9 mouse cellular contexts compared by ENCODE assay signal in the genomic region with DNA sequence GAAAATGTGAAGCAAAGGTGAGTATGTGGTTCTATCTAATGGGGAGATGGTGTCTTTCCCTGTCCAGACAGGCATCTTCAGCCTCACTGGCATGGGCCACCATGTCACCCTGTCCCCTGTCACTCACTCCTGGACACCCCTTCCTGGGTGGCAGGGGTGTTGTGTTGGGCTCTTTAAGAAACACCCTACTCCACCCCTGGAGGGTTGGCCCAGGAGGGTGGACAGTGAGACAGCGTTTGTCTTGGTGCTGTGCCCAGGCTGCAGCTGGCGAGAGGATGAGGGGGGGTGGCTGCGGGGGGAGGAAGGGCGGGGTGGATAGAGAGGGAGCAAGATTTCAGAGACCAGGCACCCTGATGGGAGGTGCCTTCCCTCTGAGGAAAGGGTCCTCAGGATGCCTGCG. TPM values are rescaled to one million over a fixed set of nuclear protein-coding genes. Genes with fewer than 3 reads are reported as not detected.
A peak's percentile ranks its signal among the peaks of the same experiment; 100 is the strongest.
DNase-seq lines count a peak whose midpoint lies in the region; ATAC-seq lines count a peak whose summit lies in the region.
"Had no signal": no experiment of that assay in that cellular context is flagged by ENCODE, and none has a peak within 500 bp of the region (broad histone marks: within the 10 kb centered on the region; RNA-seq: fewer than 3 reads in every experiment).

No protein-coding gene starts in this region.

- ATAC-seq in heart, embryonic 15.5 days (replicated peaks; ENCODE audit: insufficient number of reproducible peaks, insufficient read depth, low FRiP score, low read depth) = no peak
- ATAC-seq in stomach, embryonic 16.5 days (ENCODE audit: insufficient read depth, low FRiP score) = no peak
- no peak for ATAC-seq in frontal cortex, adult (ENCODE audit: low TSS enrichment)

- peak overlapping the region; percentile 46 for H3K27ac ChIP-seq in heart, embryonic 15.5 days
- H3K27ac ChIP-seq in stomach, embryonic 16.5 days (ENCODE audit: low read length) = no peak overlapping the region
- H3K27ac ChIP-seq in forebrain, embryonic 10.5 days = no peak overlapping the region
- H3K27ac ChIP-seq: macrophage had no signal

- H3K27me3 ChIP-seq in heart, embryonic 15.5 days = peaks cover 3% of the 10 kb centered on the region
- no peaks in the 10 kb centered on the region for H3K27me3 ChIP-seq in stomach, embryonic 16.5 days (ENCODE audit: control insufficient read depth, insufficient read depth, low read length)
- peaks cover 82% of the 10 kb centered on the region for H3K27me3 ChIP-seq in forebrain, embryonic 10.5 days (ENCODE audit: poor library complexity, severe bottlenecking)

- peak; percentile 81 to 90 for DNase-seq in adrenal gland, adult (ENCODE audit: inconsistent age in 2 of 2, low spot score in 1 of 2)
- DNase-seq in adrenal gland, postnatal 4 days (ENCODE audit: low spot score in 2 of 2) = no peak
- DNase-seq in adrenal gland, postnatal 14 days = peak; percentile 90
- DNase-seq in kidney, postnatal 25 days = peak; percentile 85 to 93
- DNase-seq in forebrain, embryonic 10.5 days (ENCODE audit: extremely low spot score, low spot score) = no peak

- peak overlapping the region; percentile 91 for H3K4me2 ChIP-seq in heart, embryonic 15.5 days
- peak overlapping the region; percentile 16; the same call in 1 of the 2 replicates for H3K4me2 ChIP-seq in stomach, embryonic 16.5 days (ENCODE audit: low read depth, low read length)

- peaks cover 32% of the 10 kb centered on the region for H3K36me3 ChIP-seq in heart, embryonic 15.5 days
- no peaks in the 10 kb centered on the region for H3K36me3 ChIP-seq in stomach, embryonic 16.5 days (ENCODE audit: control insufficient read depth, insufficient read depth, low read length)
- peaks cover 3% of the 10 kb centered on the region; the same call in 1 of the 2 replicates for H3K36me3 ChIP-seq in forebrain, embryonic 10.5 days (replicated peaks)

- WGBS in heart, embryonic 15.5 days = 32% methylated on average over 5 of the region's 5 CpGs
- 31% methylated on average over 5 of the region's 5 CpGs for WGBS in stomach, embryonic 16.5 days
- 64% methylated on average over 5 of the region's 5 CpGs for WGBS in forebrain, embryonic 10.5 days

- H3K9me3 ChIP-seq in heart, embryonic 15.5 days (replicated peaks) = no peaks in the 10 kb centered on the region
- H3K9me3 ChIP-seq in stomach, embryonic 16.5 days (replicated peaks; ENCODE audit: control insufficient read depth, low read length) = no peaks in the 10 kb centered on the region
- no peaks in the 10 kb centered on the region for H3K9me3 ChIP-seq in forebrain, embryonic 10.5 days

- H3K4me1 ChIP-seq in heart, embryonic 15.5 days (replicated peaks) = peaks cover 89% of the 10 kb centered on the region
- peaks cover 75% of the 10 kb centered on the region for H3K4me1 ChIP-seq in stomach, embryonic 16.5 days (ENCODE audit: control insufficient read depth, insufficient read depth, low read length)
- H3K4me1 ChIP-seq in forebrain, embryonic 10.5 days = peaks cover 91% of the 10 kb centered on the region

- 0 out of 2 replicates have a peak overlapping the region, but pooled peaks have one; percentile 21 for H3K9ac ChIP-seq in heart, embryonic 15.5 days
- H3K9ac ChIP-seq in stomach, embryonic 16.5 days (ENCODE audit: low read length) = no peak overlapping the region

- peak overlapping the region; percentile 15; the same call in 1 of the 2 replicates for H3K4me3 ChIP-seq in heart, embryonic 15.5 days
- H3K4me3 ChIP-seq in stomach, embryonic 16.5 days (replicated peaks; ENCODE audit: low read length) = no peak overlapping the region
- H3K4me3 ChIP-seq in forebrain, embryonic 10.5 days = no peak overlapping the region

RNA-seq across cellular contexts. Expression of gene Tns2, which starts 5.1 kb away (rescaled TPM):
- 10 to 100 TPM; 60.9 to 63.6 TPM for total RNA-seq in adrenal gland, postnatal 4 days (2021)
- total RNA-seq in adrenal gland, postnatal 14 days (2021) = 83.0 and 121 TPM in 2 replicates
- 30.9 and 31.0 TPM in 2 replicates for polyA plus RNA-seq in heart, embryonic 15.5 days (2015; fragmentation: Nextera tagmentation; extraction: Ambion mirVana)
- 41.2 and 43.0 TPM in 2 replicates for polyA plus RNA-seq in stomach, embryonic 16.5 days (2015; fragmentation: Nextera tagmentation; extraction: Ambion mirVana)
- polyA plus RNA-seq in forebrain, embryonic 10.5 days (2016; fragmentation: Nextera tagmentation; extraction: Ambion mirVana) = 11.1 and 13.1 TPM in 2 replicates

RNA-seq across cellular contexts. Expression of gene Spryd3, which starts 30.7 kb away (rescaled TPM):
- 10 to 100 TPM; 32.5 to 35.9 TPM for total RNA-seq in adrenal gland, postnatal 4 days (2021)
- total RNA-seq in adrenal gland, postnatal 14 days (2021) = 23.3 and 30.8 TPM in 2 replicates
- polyA plus RNA-seq in heart, embryonic 15.5 days (2015; fragmentation: Nextera tagmentation; extraction: Ambion mirVana) = 16.0 and 22.4 TPM in 2 replicates
- polyA plus RNA-seq in stomach, embryonic 16.5 days (2015; fragmentation: Nextera tagmentation; extraction: Ambion mirVana) = 29.2 and 35.0 TPM in 2 replicates
- 10.8 and 12.7 TPM in 2 replicates for polyA plus RNA-seq in forebrain, embryonic 10.5 days (2016; fragmentation: Nextera tagmentation; extraction: Ambion mirVana)

RNA-seq across cellular contexts. Expression of gene Eif4b, which starts 31.8 kb away (rescaled TPM):
- total RNA-seq in adrenal gland, postnatal 4 days (2021) = 100 to 1,000 TPM; 352 to 356 TPM
- 224 and 250 TPM in 2 replicates for total RNA-seq in adrenal gland, postnatal 14 days (2021)
- 56.5 and 71.8 TPM in 2 replicates for polyA plus RNA-seq in heart, embryonic 15.5 days (2015; fragmentation: Nextera tagmentation; extraction: Ambion mirVana)
- polyA plus RNA-seq in stomach, embryonic 16.5 days (2015; fragmentation: Nextera tagmentation; extraction: Ambion mirVana) = 108 and 122 TPM in 2 replicates
- 140 and 143 TPM in 2 replicates for polyA plus RNA-seq in forebrain, embryonic 10.5 days (2016; fragmentation: Nextera tagmentation; extraction: Ambion mirVana)

RNA-seq across cellular contexts. Expression of gene Igfbp6, which starts 38.8 kb away (rescaled TPM):
- total RNA-seq in adrenal gland, postnatal 4 days (2021) = 10 to 100 TPM; 33.9 to 34.4 TPM
- total RNA-seq in adrenal gland, postnatal 14 days (2021) = 45.7 and 48.0 TPM in 2 replicates
- 9.5 and 10.2 TPM in 2 replicates for polyA plus RNA-seq in heart, embryonic 15.5 days (2015; fragmentation: Nextera tagmentation; extraction: Ambion mirVana)
- 18.5 and 21.2 TPM in 2 replicates for polyA plus RNA-seq in stomach, embryonic 16.5 days (2015; fragmentation: Nextera tagmentation; extraction: Ambion mirVana)
- polyA plus RNA-seq in forebrain, embryonic 10.5 days (2016; fragmentation: Nextera tagmentation; extraction: Ambion mirVana) = 0.14 and 0.17 TPM in 2 replicates
- polyA plus RNA-seq: macrophage had no signal

RNA-seq across cellular contexts. Expression of gene Soat2, which starts 45.0 kb away (rescaled TPM):
- total RNA-seq in adrenal gland, postnatal 4 days (2021) = 1 to 10 TPM in 1 of 2 experiments, under 1 TPM in 1; 0.78 to 3.8 TPM
- total RNA-seq in adrenal gland, postnatal 14 days (2021) = 0.26 and 4.7 TPM in 2 replicates
- polyA plus RNA-seq in heart, embryonic 15.5 days (2015; fragmentation: Nextera tagmentation; extraction: Ambion mirVana) = 0.23 and 0.63 TPM in 2 replicates
- polyA plus RNA-seq in stomach, embryonic 16.5 days (2015; fragmentation: Nextera tagmentation; extraction: Ambion mirVana) = 5.4 and 6.2 TPM in 2 replicates
- polyA plus RNA-seq in forebrain, embryonic 10.5 days (2016; fragmentation: Nextera tagmentation; extraction: Ambion mirVana) = 0.09 TPM in 1 of 2 replicates, not detected in the other

Comparison
In these comparisons a context has a peak if more than half of its experiments do, and no peak if none do; other contexts are left out.
1. DNase-seq: peak in adrenal gland, adult (2 of 2), adrenal gland, postnatal 14 days (single experiment) and kidney, postnatal 25 days (2 of 2); none in adrenal gland, postnatal 4 days (0 of 2) and forebrain, embryonic 10.5 days (single experiment).